Mouse (Mus musculus) stomach, postnatal 0 days (tissue): ENCODE measurements around the gene Sacm1l.

Experiments used
- CTCF ChIP-seq: IDR thresholded peaks from 2 replicates; pipeline ENCODE4 v1.5.1; 2016; ENCODE audit warnings: antibody characterized with exemption, low read depth, mild to moderate bottlenecking, moderate library complexity
- EP300 ChIP-seq: optimal IDR thresholded peaks from 2 replicates; pipeline ENCODE3; 2016; ENCODE audit warnings: antibody characterized with exemption

DNA sequence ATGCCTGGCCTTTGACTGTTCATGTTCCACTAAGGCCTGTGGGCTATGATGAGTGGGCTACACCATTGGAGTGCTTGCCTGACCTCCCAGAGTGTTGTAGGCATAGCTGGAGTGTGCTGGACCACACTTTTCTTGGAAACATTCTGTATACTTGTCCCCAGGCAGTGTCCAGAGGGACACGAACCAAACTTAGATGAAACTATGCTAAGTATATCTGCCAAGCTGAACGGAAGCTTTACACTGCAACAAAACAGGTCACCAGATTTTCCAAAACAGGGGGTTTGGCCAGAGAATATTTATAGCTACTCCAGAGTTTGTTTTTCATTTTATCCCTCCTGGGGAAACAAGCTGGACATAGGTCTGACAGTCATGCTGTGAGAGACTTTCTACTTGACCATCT is 40.5 kb upstream of the Sacm1l start:
- TF ChIP-seq CTCF (no peak), EP300 (no peak)
